Mouse (Mus musculus) liver, embryonic 14.5 days (tissue): ENCODE measurements at regions not wholly inside any gene's neighbourhood (a gene's known extent, or its start where the extent isn't known, plus 50 kb on each side); places are given as distances from the start of the nearest gene placed in this dataset.

Experiments used
- ATAC-seq: fragments of 200-750 bp; cut with Nextera tagmentation; 2 replicates; pipeline ENCODE4 v1.8.0; 2017; ENCODE audit warnings: moderate number of reproducible peaks, mild to moderate bottlenecking, moderate library complexity; ENCODE audit not compliant: insufficient read depth
- DNase-seq, 3 experiments: peaks; one replicate each; pipeline ENCODE4 v3.0.0-alpha.2; 2012 to 2013; ENCODE audit warnings: low read depth in 3 of 3, low spot score in 3 of 3
- H3K27ac ChIP-seq: fragments of 300-500 bp; sonication (generic); 2 replicates; pipeline ENCODE4 v1.5.1; 2014; ENCODE audit warnings: moderate library complexity, mild to moderate bottlenecking, control low read depth, inconsistent platforms
- H3K27me3 ChIP-seq: fragments of 300-500 bp; sonication (generic); 2 replicates; pipeline ENCODE4 v1.6.1; 2014; ENCODE audit warnings: mild to moderate bottlenecking, low read length, moderate library complexity; ENCODE audit not compliant: control insufficient read depth, insufficient read depth
- H3K36me3 ChIP-seq: fragments of 300-500 bp; sonication (generic); replicated peaks from 2 replicates; pipeline ENCODE4 v1.6.1; 2014; ENCODE audit warnings: low read depth; ENCODE audit not compliant: control insufficient read depth, insufficient read depth
- H3K4me1 ChIP-seq, 2 experiments: fragments of 200-500 bp in 1 of 2; fragments of 300-500 bp in 1 of 2; sonication (generic) in 1 of 2; replicated peaks; 2 replicates each; pipeline ENCODE4 v1.6.1; 2012 to 2014; ENCODE audit warnings: antibody characterized with exemption in 1 of 2, inconsistent platforms in 1 of 2, low read length in 1 of 2; ENCODE audit not compliant: control insufficient read depth in 2 of 2, insufficient read depth in 2 of 2
- H3K4me2 ChIP-seq: fragments of 300-500 bp; sonication (generic); 2 replicates; pipeline ENCODE4 v1.6.1; 2014; ENCODE audit warnings: low read depth, mild to moderate bottlenecking, control low read depth, moderate library complexity
- H3K4me3 ChIP-seq, 2 experiments: fragments of 200-500 bp in 1 of 2; fragments of 300-500 bp in 1 of 2; sonication (generic) in 1 of 2; 2 replicates each; pipeline ENCODE4 v1.5.1; 2012 to 2014; ENCODE audit warnings: low read depth in 2 of 2, low read length in 2 of 2, mild to moderate bottlenecking in 2 of 2, control low read depth in 1 of 2, inconsistent platforms in 1 of 2, moderate library complexity in 1 of 2; ENCODE audit not compliant: insufficient read depth in 1 of 2
- H3K9ac ChIP-seq: fragments of 300-500 bp; sonication (generic); replicated peaks from 2 replicates; pipeline ENCODE4 v1.6.1; 2014; ENCODE audit warnings: mild to moderate bottlenecking, control low read depth, moderate library complexity
- H3K9me3 ChIP-seq: fragments of 300-500 bp; sonication (generic); 2 replicates; pipeline ENCODE4 v1.6.1; 2016; ENCODE audit warnings: low read length, mixed read lengths; ENCODE audit not compliant: control insufficient read depth
- CTCF ChIP-seq: IDR thresholded peaks from 2 replicates; pipeline ENCODE4 v1.5.1; 2016; ENCODE audit warnings: antibody characterized with exemption, low read depth, control low read depth
- EP300 ChIP-seq: IDR thresholded peaks from 2 replicates; pipeline ENCODE4 v1.6.1; 2016; ENCODE audit warnings: antibody characterized with exemption, low read depth
- WGBS: fragments of 180-500 bp; shearing (Covaris S2); extraction: QIAGEN DNeasy Blood & Tissue Kit; methylation state at CpG from one replicate; pipeline ENCODE4 v1.1.7; 2014; ENCODE audit not compliant: insufficient replicate concordance; 5-methylcytosine and 5-hydroxymethylcytosine counted together

DNA sequence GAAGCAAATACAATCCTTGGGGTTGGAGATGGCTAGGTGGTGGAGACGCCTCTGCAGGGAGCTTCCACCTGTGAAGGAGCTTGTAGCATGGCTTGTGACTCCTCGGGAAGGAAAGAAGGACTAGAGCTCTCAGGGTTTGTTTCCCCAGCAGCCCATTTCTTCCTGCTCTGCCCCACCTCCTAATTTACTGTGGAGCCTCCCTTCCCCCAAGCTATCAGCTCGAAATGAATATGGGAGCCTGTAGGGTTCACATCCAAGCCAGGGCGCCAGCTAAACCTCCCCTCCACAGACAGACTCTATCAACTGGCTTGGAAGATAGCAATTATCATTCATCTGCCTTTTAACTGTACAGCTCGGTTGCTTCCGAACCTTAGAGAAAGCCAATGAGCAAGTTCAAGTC lies 70.3 kb upstream of the Slc4a7 start:
- Histone ChIP-seq H3K9me3 (no peaks in the 10 kb centered on the region), H3K36me3 (no peaks in the 10 kb centered on the region), H3K4me1 (peaks cover 0 to 10% of the 10 kb centered on the region in 2 experiments; a peak in 1 of 4 replicates), H3K4me3 (no peak overlapping the region), H3K9ac (no peak overlapping the region), H3K4me2 (peak overlapping the region; percentile 70), H3K27me3 (no peaks in the 10 kb centered on the region), H3K27ac (no peak overlapping the region)
- DNase-seq, result no peak
- TF ChIP-seq CTCF (no peak), EP300 (no peak)
- peak; percentile 55; the same call in 1 of the 2 replicates for ATAC-seq
- 24% methylated on average over 6 of the region's 6 CpGs for WGBS

DNA sequence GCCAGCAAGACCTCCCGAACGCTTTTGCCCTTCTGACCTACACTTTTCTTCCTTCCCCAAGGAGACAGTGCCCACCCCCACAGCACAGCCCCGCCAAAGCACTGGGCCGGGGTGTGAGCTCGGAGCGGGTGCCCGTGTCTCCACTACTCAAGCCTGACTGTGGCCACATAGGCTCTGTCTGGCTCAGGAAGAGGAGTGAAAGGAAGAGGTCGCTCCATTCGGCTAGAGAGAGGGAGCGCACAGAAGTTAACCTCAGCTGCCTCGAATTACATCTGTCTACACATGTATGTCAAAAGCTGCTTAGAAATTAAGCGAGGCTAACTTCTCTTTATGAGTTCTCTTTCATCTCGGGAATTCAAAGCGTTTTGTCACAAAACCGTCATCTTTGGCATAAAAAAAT lies 69.6 kb upstream of the Slc4a7 start:
- Histone ChIP-seq H3K4me1 (peaks cover 0 to 10% of the 10 kb centered on the region in 2 experiments; a peak in 1 of 4 replicates), H3K4me3 (peak overlapping the region in 1 of 2 experiments; percentile 37; a peak in 2 of 4 replicates), H3K27me3 (no peaks in the 10 kb centered on the region), H3K9me3 (no peaks in the 10 kb centered on the region), H3K9ac (no peak overlapping the region; the same call in 1 of the 2 replicates), H3K4me2 (peak overlapping the region; percentile 70), H3K27ac (no peak overlapping the region), H3K36me3 (no peaks in the 10 kb centered on the region)
- WGBS, result 1% methylated on average over 15 of the region's 15 CpGs
- DNase-seq (no peak), ATAC-seq (peak; percentile 51; the same call in 1 of the 2 replicates)
- no peak for TF ChIP-seq EP300

DNA sequence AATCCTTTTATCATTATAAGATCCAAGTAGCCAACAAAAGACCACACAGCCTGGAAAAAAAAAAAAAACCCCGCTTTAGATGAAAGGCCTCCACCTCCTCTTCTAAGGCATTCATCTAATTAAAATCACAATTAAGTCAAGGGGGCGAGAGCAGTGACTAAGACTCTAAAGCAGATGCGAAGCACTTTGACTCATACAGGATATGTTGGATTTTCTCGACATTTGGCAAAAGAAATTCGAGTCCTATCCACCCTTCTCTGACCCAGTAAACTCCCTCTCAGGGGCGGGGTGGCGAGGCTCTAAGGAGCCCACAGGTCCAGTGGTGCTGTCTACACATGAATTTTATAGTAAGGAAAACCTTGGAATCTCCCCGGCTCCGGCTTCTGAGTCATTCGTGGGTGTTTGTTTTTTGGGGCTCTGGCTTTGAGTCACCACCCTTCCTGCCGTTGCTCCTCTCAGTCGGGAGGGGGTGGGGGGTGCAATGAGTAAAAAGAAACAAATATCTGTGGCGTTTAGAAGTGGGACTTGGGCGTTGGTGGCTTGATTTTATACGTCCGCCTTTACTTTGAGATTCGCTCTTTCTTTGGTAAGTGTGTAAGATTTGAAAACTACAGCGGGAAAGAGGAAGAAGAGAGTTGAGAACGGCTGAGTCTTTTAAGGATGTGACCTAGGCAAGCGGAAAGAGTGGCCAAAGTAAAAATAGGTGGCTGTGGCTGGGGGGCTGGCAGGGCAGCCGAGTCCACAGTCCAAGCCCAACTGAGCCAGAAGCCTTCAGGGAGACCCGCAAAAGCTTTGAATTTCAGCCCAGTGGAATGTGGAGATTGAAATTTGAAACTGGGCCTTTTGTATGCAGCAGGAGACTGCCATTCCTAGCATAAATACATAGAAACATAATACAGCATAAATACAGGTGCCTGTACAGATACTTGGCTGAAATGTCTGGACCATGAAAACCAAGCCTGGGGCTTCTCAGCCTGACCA lies 68.8 kb upstream of the Slc4a7 start:
- DNase-seq, result peak in 1 of 3 experiments; percentile 23
- no peaks in the 10 kb centered on the region for H3K36me3 ChIP-seq
- TF ChIP-seq EP300 (no peak), CTCF (no peak)

DNA sequence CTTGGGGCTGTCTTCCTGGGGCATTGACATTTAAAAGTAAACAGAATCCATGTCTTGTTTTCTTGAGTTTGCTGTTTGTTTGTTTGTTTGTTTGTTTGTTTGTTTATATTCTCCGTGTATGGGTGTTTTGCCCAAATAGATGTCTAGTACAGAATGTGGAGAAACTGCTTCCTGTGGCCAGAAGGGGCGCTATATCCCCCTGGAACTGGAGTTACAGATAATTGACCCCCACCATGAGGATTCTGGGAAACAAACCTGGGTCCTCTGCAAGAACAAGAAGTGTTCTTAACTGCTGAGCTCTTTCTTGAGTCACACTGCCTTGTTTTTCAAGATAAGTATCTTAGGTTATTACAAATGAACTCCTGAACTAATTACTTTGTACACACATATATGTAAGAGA lies 68.1 kb upstream of the Slc4a7 start:
- no peaks in the 10 kb centered on the region for H3K27me3 ChIP-seq
- H3K27ac ChIP-seq, result no peak overlapping the region
- no peak for ATAC-seq
- no peaks in the 10 kb centered on the region for H3K36me3 ChIP-seq
- no peak for DNase-seq
- H3K4me3 ChIP-seq, result no peak overlapping the region
- 37% methylated on average over 2 of the region's 2 CpGs for WGBS
- no peaks in the 10 kb centered on the region for H3K9me3 ChIP-seq
- H3K4me1 ChIP-seq, result peaks cover 0 to 10% of the 10 kb centered on the region in 2 experiments; a peak in 1 of 4 replicates
- H3K9ac ChIP-seq, result no peak overlapping the region
- TF ChIP-seq EP300 (no peak), CTCF (peak; percentile 34; the same call in 1 of the 2 replicates)
- no peak overlapping the region for H3K4me2 ChIP-seq

More for the DNA sequence above, 68.8 kb upstream of the Slc4a7 start:
- H3K4me1 ChIP-seq, result peaks cover 0 to 10% of the 10 kb centered on the region in 2 experiments; a peak in 1 of 4 replicates
- no peaks in the 10 kb centered on the region for H3K27me3 ChIP-seq
- peak overlapping the region; percentile 35 for H3K9ac ChIP-seq
- peak overlapping the region; percentile 70 for H3K4me2 ChIP-seq
- peak; percentile 21; the same call in 1 of the 2 replicates for ATAC-seq
- H3K9me3 ChIP-seq, result no peaks in the 10 kb centered on the region
- H3K4me3 ChIP-seq, result peak overlapping the region; percentile 34 to 37
- no peak overlapping the region for H3K27ac ChIP-seq
- WGBS, result 5% methylated on average over 22 of the region's 22 CpGs
